Mouse (Mus musculus) liver, embryonic 14.5 days (tissue): ENCODE measurements around the gene Gm17387. TPM values are rescaled to one million over a fixed set of nuclear protein-coding genes. Genes with fewer than 3 reads are reported as not detected.

Source experiments
- ATAC-seq: fragments of 200-750 bp; cut with Nextera tagmentation; 2 replicates; pipeline ENCODE4 v1.8.0; 2017; ENCODE audit warnings: moderate number of reproducible peaks, mild to moderate bottlenecking, moderate library complexity; ENCODE audit not compliant: insufficient read depth
- DNase-seq, 3 experiments: peaks; one replicate each; pipeline ENCODE4 v3.0.0-alpha.2; 2012 to 2013; ENCODE audit warnings: low read depth in 3 of 3, low spot score in 3 of 3
- H3K27ac ChIP-seq: fragments of 300-500 bp; sonication (generic); 2 replicates; pipeline ENCODE4 v1.5.1; 2014; ENCODE audit warnings: moderate library complexity, mild to moderate bottlenecking, control low read depth, inconsistent platforms
- H3K27me3 ChIP-seq: fragments of 300-500 bp; sonication (generic); 2 replicates; pipeline ENCODE4 v1.6.1; 2014; ENCODE audit warnings: mild to moderate bottlenecking, low read length, moderate library complexity; ENCODE audit not compliant: control insufficient read depth, insufficient read depth
- H3K36me3 ChIP-seq: fragments of 300-500 bp; sonication (generic); replicated peaks from 2 replicates; pipeline ENCODE4 v1.6.1; 2014; ENCODE audit warnings: low read depth; ENCODE audit not compliant: control insufficient read depth, insufficient read depth
- H3K4me1 ChIP-seq, 2 experiments: fragments of 200-500 bp in 1 of 2; fragments of 300-500 bp in 1 of 2; sonication (generic) in 1 of 2; replicated peaks; 2 replicates each; pipeline ENCODE4 v1.6.1; 2012 to 2014; ENCODE audit warnings: antibody characterized with exemption in 1 of 2, inconsistent platforms in 1 of 2, low read length in 1 of 2; ENCODE audit not compliant: control insufficient read depth in 2 of 2, insufficient read depth in 2 of 2
- H3K4me2 ChIP-seq: fragments of 300-500 bp; sonication (generic); 2 replicates; pipeline ENCODE4 v1.6.1; 2014; ENCODE audit warnings: low read depth, mild to moderate bottlenecking, control low read depth, moderate library complexity
- H3K4me3 ChIP-seq, 2 experiments: fragments of 200-500 bp in 1 of 2; fragments of 300-500 bp in 1 of 2; sonication (generic) in 1 of 2; 2 replicates each; pipeline ENCODE4 v1.5.1; 2012 to 2014; ENCODE audit warnings: low read depth in 2 of 2, low read length in 2 of 2, mild to moderate bottlenecking in 2 of 2, control low read depth in 1 of 2, inconsistent platforms in 1 of 2, moderate library complexity in 1 of 2; ENCODE audit not compliant: insufficient read depth in 1 of 2
- H3K9ac ChIP-seq: fragments of 300-500 bp; sonication (generic); replicated peaks from 2 replicates; pipeline ENCODE4 v1.6.1; 2014; ENCODE audit warnings: mild to moderate bottlenecking, control low read depth, moderate library complexity
- H3K9me3 ChIP-seq: fragments of 300-500 bp; sonication (generic); 2 replicates; pipeline ENCODE4 v1.6.1; 2016; ENCODE audit warnings: low read length, mixed read lengths; ENCODE audit not compliant: control insufficient read depth
- CTCF ChIP-seq: IDR thresholded peaks from 2 replicates; pipeline ENCODE4 v1.5.1; 2016; ENCODE audit warnings: antibody characterized with exemption, low read depth, control low read depth
- EP300 ChIP-seq: IDR thresholded peaks from 2 replicates; pipeline ENCODE4 v1.6.1; 2016; ENCODE audit warnings: antibody characterized with exemption, low read depth
- WGBS: fragments of 180-500 bp; shearing (Covaris S2); extraction: QIAGEN DNeasy Blood & Tissue Kit; methylation state at CpG from one replicate; pipeline ENCODE4 v1.1.7; 2014; ENCODE audit not compliant: insufficient replicate concordance; 5-methylcytosine and 5-hydroxymethylcytosine counted together
- polyA plus RNA-seq, 2 experiments: library from polyadenylated mRNA; depleted of rRNA in 1 of 2; stranded (reverse) in 1 of 2; unstranded in 1 of 2; fragments of >200 nt; fragmentation: Nextera tagmentation in 1 of 2; extraction: Ambion mirVana in 1 of 2; gene quantifications; 2 replicates each; pipeline versions ENCODE4 v1.2.1 to v1.2.3; 2012 to 2014

Gm17387 gene
- polyA plus RNA-seq, 2 experiments, result not detected

- 54% methylated on average over 6 of the region's 6 CpGs for WGBS
- no peak for DNase-seq
- H3K36me3 ChIP-seq, result no peaks in the 10 kb centered on the region
- H3K4me1 ChIP-seq, result peaks cover 0 to 4% of the 10 kb centered on the region in 2 experiments; a peak in 1 of 4 replicates
- no peak for ATAC-seq
- H3K4me3 ChIP-seq, result no peak overlapping the region
- no peak overlapping the region for H3K27ac ChIP-seq
- H3K9ac ChIP-seq, result no peak overlapping the region
- no peaks in the 10 kb centered on the region for H3K9me3 ChIP-seq
- no peaks in the 10 kb centered on the region for H3K27me3 ChIP-seq
- no peak for TF ChIP-seq CTCF
- no peak for TF ChIP-seq EP300
- H3K4me2 ChIP-seq, result no peak overlapping the region
Observed at GRCm38 (mm10) chr7:141024865-141025838, 3.8 kb upstream of the Gm17387 start.

GRCm38 (mm10) chr7:141026097-141026739, 2.7 kb upstream of the Gm17387 start:
- Histone ChIP-seq H3K9ac (no peak overlapping the region), H3K36me3 (no peaks in the 10 kb centered on the region), H3K4me1 (peaks cover 0 to 4% of the 10 kb centered on the region in 2 experiments; a peak in 1 of 4 replicates), H3K9me3 (no peaks in the 10 kb centered on the region), H3K27ac (no peak overlapping the region), H3K27me3 (no peaks in the 10 kb centered on the region), H3K4me3 (no peak overlapping the region), H3K4me2 (no peak overlapping the region)
- DNase-seq (no peak), ATAC-seq (no peak)
- WGBS, result 69% methylated on average over 6 of the region's 6 CpGs
- no peak for TF ChIP-seq EP300
- TF ChIP-seq CTCF, result no peak

- no peak for DNase-seq
- WGBS, result 56% methylated on average over 5 of the region's 5 CpGs
- Histone ChIP-seq H3K27ac (no peak overlapping the region), H3K9ac (no peak overlapping the region), H3K4me2 (no peak overlapping the region), H3K9me3 (no peaks in the 10 kb centered on the region), H3K4me3 (no peak overlapping the region), H3K4me1 (peaks cover 0 to 4% of the 10 kb centered on the region in 2 experiments; a peak in 1 of 4 replicates), H3K36me3 (no peaks in the 10 kb centered on the region), H3K27me3 (no peaks in the 10 kb centered on the region)
- TF ChIP-seq CTCF (no peak), EP300 (no peak)
- no peak for ATAC-seq
Observed at GRCm38 (mm10) chr7:141026740-141027098, 2.2 kb upstream of the Gm17387 start.

- Histone ChIP-seq H3K4me2 (no peak overlapping the region), H3K27ac (no peak overlapping the region), H3K9ac (no peak overlapping the region), H3K4me3 (no peak overlapping the region), H3K36me3 (no peaks in the 10 kb centered on the region), H3K27me3 (no peaks in the 10 kb centered on the region), H3K4me1 (peaks cover 0 to 5% of the 10 kb centered on the region in 2 experiments; a peak in 3 of 4 replicates), H3K9me3 (no peaks in the 10 kb centered on the region)
- ATAC-seq (no peak), DNase-seq (no peak)
- WGBS, result 51% methylated on average over 3 of the region's 3 CpGs
- no peak for TF ChIP-seq EP300
- no peak for TF ChIP-seq CTCF
Observed at GRCm38 (mm10) chr7:141030390-141030789, 1.5 kb downstream of the Gm17387 start.
